Mouse (Mus musculus) heart, embryonic 16.5 days (tissue): ENCODE measurements around the gene Plpp2. TPM values are rescaled to one million over a fixed set of nuclear protein-coding genes. Genes with fewer than 3 reads are reported as not detected.

ENCODE experiments used
- ATAC-seq: fragments of 200-750 bp; cut with Nextera tagmentation; replicated peaks from 2 replicates; pipeline ENCODE4 v1.8.0; 2017; ENCODE audit warnings: moderate number of reproducible peaks; ENCODE audit not compliant: insufficient read depth, low FRiP score; ENCODE audit errors: extremely low read depth
- H3K27ac ChIP-seq: fragments of 300-500 bp; sonication (generic); 2 replicates; pipeline ENCODE4 v1.5.1; 2014; ENCODE audit warnings: mild to moderate bottlenecking, low read length, control low read depth, moderate library complexity
- H3K27me3 ChIP-seq: fragments of 300-500 bp; sonication (generic); 2 replicates; pipeline ENCODE4 v1.6.1; 2014; ENCODE audit warnings: low read length, mixed read lengths; ENCODE audit not compliant: control insufficient read depth, insufficient read depth
- H3K36me3 ChIP-seq: fragments of 300-500 bp; sonication (generic); 2 replicates; pipeline ENCODE4 v1.6.1; 2014; ENCODE audit not compliant: control insufficient read depth, insufficient read depth
- H3K4me1 ChIP-seq: fragments of 300-500 bp; sonication (generic); 2 replicates; pipeline ENCODE4 v1.6.1; 2014; ENCODE audit warnings: low read length, mixed read lengths; ENCODE audit not compliant: control insufficient read depth, insufficient read depth
- H3K4me2 ChIP-seq: fragments of 300-500 bp; sonication (generic); 2 replicates; pipeline ENCODE4 v1.6.1; 2014; ENCODE audit warnings: low read depth, mild to moderate bottlenecking, control low read depth, low read length
- H3K4me3 ChIP-seq: fragments of 300-500 bp; sonication (generic); 2 replicates; pipeline ENCODE4 v1.5.1; 2014; ENCODE audit warnings: mild to moderate bottlenecking, control low read depth, low read length
- H3K9ac ChIP-seq: fragments of 300-500 bp; sonication (generic); 2 replicates; pipeline ENCODE4 v1.6.1; 2014; ENCODE audit warnings: low read length, control low read depth
- H3K9me3 ChIP-seq: fragments of 300-500 bp; sonication (generic); replicated peaks from 2 replicates; pipeline ENCODE4 v1.6.1; 2016; ENCODE audit warnings: low read length; ENCODE audit not compliant: control insufficient read depth
- WGBS: fragments of 180-500 bp; shearing (Covaris S2); extraction: QIAGEN DNeasy Blood & Tissue Kit; methylation state at CpG from one replicate; pipeline ENCODE4 v1.1.7; 2014; 5-methylcytosine and 5-hydroxymethylcytosine counted together
- microRNA-seq: library from miRNA; unstranded; fragments of <30 nt; microRNA quantifications from one replicate; pipeline ENCODE4, GENCODE M21; 2017
- polyA plus RNA-seq: library from polyadenylated mRNA; unstranded; fragments of >200 nt; fragmentation: Nextera tagmentation; extraction: Ambion mirVana; gene quantifications from 2 replicates; pipeline ENCODE4 v1.2.1, GENCODE M21; 2015

Plpp2 gene
- polyA plus RNA-seq, 1 experiment from 2014 or later: 6.7 TPM

GRCm38 (mm10) chr10:79496701-79497288 lies 36.8 kb downstream of the Plpp2 start:
- Histone ChIP-seq H3K9ac (no peak overlapping the region), H3K27ac (no peak overlapping the region), H3K4me2 (no peak overlapping the region), H3K9me3 (no peaks in the 10 kb centered on the region), H3K36me3 (no peaks in the 10 kb centered on the region), H3K4me3 (no peak overlapping the region), H3K4me1 (no peaks in the 10 kb centered on the region), H3K27me3 (no peaks in the 10 kb centered on the region)
- WGBS: 37% methylated on average over 2 of the region's 2 CpGs
- no peak for ATAC-seq

DNA sequence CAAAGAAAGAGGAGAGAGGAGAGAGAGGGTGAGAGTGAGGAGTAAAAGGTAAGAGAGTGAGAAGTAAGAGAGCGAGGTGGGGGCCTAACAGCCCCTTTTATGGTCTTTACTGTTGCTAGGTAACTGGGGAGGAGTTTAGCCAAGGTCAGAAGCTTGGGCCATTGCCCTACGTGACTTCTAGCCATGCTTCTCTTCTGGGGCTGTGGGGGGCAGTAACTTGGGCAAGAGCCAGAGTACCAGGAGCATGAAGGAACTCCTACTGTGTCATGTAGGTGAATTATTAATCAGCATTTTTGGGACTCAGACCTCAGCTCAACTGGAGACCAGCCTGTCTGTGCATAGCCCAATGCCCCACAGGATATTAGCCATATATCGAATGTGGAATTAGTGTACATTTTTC lies 37.7 kb downstream of the Plpp2 start:
- Histone ChIP-seq H3K4me2 (no peak overlapping the region), H3K9ac (no peak overlapping the region), H3K27me3 (no peaks in the 10 kb centered on the region), H3K4me3 (no peak overlapping the region), H3K36me3 (no peaks in the 10 kb centered on the region), H3K9me3 (no peaks in the 10 kb centered on the region), H3K27ac (no peak overlapping the region), H3K4me1 (no peaks in the 10 kb centered on the region)
- WGBS: 62% methylated on average over 3 of the region's 3 CpGs
- no peak for ATAC-seq

Small RNAs within 50 kb of the gene (microRNA-seq; reads per million reads assigned to microRNA genes)
- gene Mir6909: not detected

Other genes starting within 250 kb of the Plpp2 start
- gene Vmn2r82, start 177.3 kb downstream of the Plpp2 start, polyA plus RNA-seq: not detected in 2 replicates
- not detected in 2 replicates for gene Vmn2r83, start 65.1 kb downstream of the Plpp2 start, polyA plus RNA-seq
- 26.5 and 28.1 TPM in 2 replicates for gene Mier2, start 21.4 kb upstream of the Plpp2 start, polyA plus RNA-seq
- gene Theg, start 53.5 kb upstream of the Plpp2 start, polyA plus RNA-seq: not detected in 2 replicates
- 0.05 TPM in 1 of 2 replicates, not detected in the other for gene C2cd4c, start 80.2 kb upstream of the Plpp2 start, polyA plus RNA-seq
- gene Shc2, start 104.1 kb upstream of the Plpp2 start, polyA plus RNA-seq: 2.0 and 2.6 TPM in 2 replicates
- not detected in 2 replicates for gene Odf3l2, start 111.9 kb upstream of the Plpp2 start, polyA plus RNA-seq
- gene Madcam1, start 130.8 kb upstream of the Plpp2 start, polyA plus RNA-seq: 1.4 and 1.8 TPM in 2 replicates
- 45.5 and 47.0 TPM in 2 replicates for gene Tpgs1, start 135.6 kb upstream of the Plpp2 start, polyA plus RNA-seq
- gene Cdc34, start 148.4 kb upstream of the Plpp2 start, polyA plus RNA-seq: 98.0 and 101 TPM in 2 replicates
- gene Gzmm, start 155.2 kb upstream of the Plpp2 start, polyA plus RNA-seq: 1.1 and 1.3 TPM in 2 replicates
- gene Bsg, start 170.7 kb upstream of the Plpp2 start, polyA plus RNA-seq: 1,046 and 1,072 TPM in 2 replicates
- gene Hcn2, start 182.8 kb upstream of the Plpp2 start, polyA plus RNA-seq: not detected in 2 replicates
- 36.1 and 36.3 TPM in 2 replicates for gene Polrmt, start 212.8 kb upstream of the Plpp2 start, polyA plus RNA-seq
- gene Fgf22, start 221.3 kb upstream of the Plpp2 start, polyA plus RNA-seq: 0.13 TPM in 1 of 2 replicates, not detected in the other
- 56.0 and 57.4 TPM in 2 replicates for gene Rnf126, start 233.2 kb upstream of the Plpp2 start, polyA plus RNA-seq
- gene Fstl3, start 243.5 kb upstream of the Plpp2 start, polyA plus RNA-seq: 22.6 and 26.7 TPM in 2 replicates